Mouse (Mus musculus): Measurements from ENCODE around the gene Chek2.
"Not testable (repeated sequence)": the region's sequence is repeated elsewhere in the genome, so short reads cannot be mapped to it uniquely, and the experiment has no call there.

Chek2 gene

GRCm38 (mm10) chr5:110835959-110836358, 3.8 kb upstream of the Chek2 start:
- in situ Hi-C loops (cut with MboI; ENCODE audit: low pct_unique_long_range_greater_than_20kb in 1 of 2, low sequenced_read_pairs in 2 of 2, unreplicated experiment in 1 of 2) = no loop called here

- in situ Hi-C loops (cut with MboI; ENCODE audit: low pct_unique_long_range_greater_than_20kb in 1 of 2, low sequenced_read_pairs in 2 of 2, unreplicated experiment in 1 of 2) = not testable (repeated sequence)
Measured at GRCm38 (mm10) chr5:110838016-110838415, 1.8 kb upstream of the Chek2 start.

- in situ Hi-C loops (cut with MboI; ENCODE audit: low pct_unique_long_range_greater_than_20kb in 1 of 2, low sequenced_read_pairs in 2 of 2, unreplicated experiment in 1 of 2) = no loop called here
Measured at GRCm38 (mm10) chr5:110839038-110839677, 621 bp upstream of the Chek2 start.

- in situ Hi-C loops (cut with MboI; ENCODE audit: low pct_unique_long_range_greater_than_20kb in 1 of 2, low sequenced_read_pairs in 2 of 2, unreplicated experiment in 1 of 2) = no loop called here
Measured at GRCm38 (mm10) chr5:110840465-110840864, 686 bp downstream of the Chek2 start.

- in situ Hi-C loops (cut with MboI; ENCODE audit: low pct_unique_long_range_greater_than_20kb in 1 of 2, low sequenced_read_pairs in 2 of 2, unreplicated experiment in 1 of 2) = no loop called here
Measured at GRCm38 (mm10) chr5:110841046-110841862, 1.5 kb downstream of the Chek2 start.

- in situ Hi-C loops (cut with MboI; ENCODE audit: low pct_unique_long_range_greater_than_20kb in 1 of 2, low sequenced_read_pairs in 2 of 2, unreplicated experiment in 1 of 2) = no loop called here
Measured at GRCm38 (mm10) chr5:110852990-110853389, 13.2 kb downstream of the Chek2 start.

- in situ Hi-C loops (cut with MboI; ENCODE audit: low pct_unique_long_range_greater_than_20kb in 1 of 2, low sequenced_read_pairs in 2 of 2, unreplicated experiment in 1 of 2) = no loop called here
Measured at GRCm38 (mm10) chr5:110857091-110857490, 17.3 kb downstream of the Chek2 start.

- in situ Hi-C loops (cut with MboI; ENCODE audit: low pct_unique_long_range_greater_than_20kb in 1 of 2, low sequenced_read_pairs in 2 of 2, unreplicated experiment in 1 of 2) = no loop called here
Measured at GRCm38 (mm10) chr5:110859013-110859650, 19.4 kb downstream of the Chek2 start.

- in situ Hi-C loops (cut with MboI; ENCODE audit: low pct_unique_long_range_greater_than_20kb in 1 of 2, low sequenced_read_pairs in 2 of 2, unreplicated experiment in 1 of 2) = no loop called here
Measured at GRCm38 (mm10) chr5:110860445-110860844, 20.7 kb downstream of the Chek2 start.

- in situ Hi-C loops (cut with MboI; ENCODE audit: low pct_unique_long_range_greater_than_20kb in 1 of 2, low sequenced_read_pairs in 2 of 2, unreplicated experiment in 1 of 2) = no loop called here
Measured at GRCm38 (mm10) chr5:110868460-110868859, 28.7 kb downstream of the Chek2 start.

GRCm38 (mm10) chr5:110869242-110869669, 29.5 kb downstream of the Chek2 start:
- in situ Hi-C loops (cut with MboI; ENCODE audit: low pct_unique_long_range_greater_than_20kb in 1 of 2, low sequenced_read_pairs in 2 of 2, unreplicated experiment in 1 of 2) = no loop called here

GRCm38 (mm10) chr5:110873160-110873559, 33.4 kb downstream of the Chek2 start:
- in situ Hi-C loops (cut with MboI; ENCODE audit: low pct_unique_long_range_greater_than_20kb in 1 of 2, low sequenced_read_pairs in 2 of 2, unreplicated experiment in 1 of 2) = no loop called here

GRCm38 (mm10) chr5:110874711-110875110, 34.9 kb downstream of the Chek2 start:
- in situ Hi-C loops (cut with MboI; ENCODE audit: low pct_unique_long_range_greater_than_20kb in 1 of 2, low sequenced_read_pairs in 2 of 2, unreplicated experiment in 1 of 2) = no loop called here

- in situ Hi-C loops (cut with MboI; ENCODE audit: low pct_unique_long_range_greater_than_20kb in 1 of 2, low sequenced_read_pairs in 2 of 2, unreplicated experiment in 1 of 2) = no loop called here
Measured at GRCm38 (mm10) chr5:110875286-110875685, 35.5 kb downstream of the Chek2 start.

GRCm38 (mm10) chr5:110877666-110878505, 38.1 kb downstream of the Chek2 start:
- in situ Hi-C loops (cut with MboI; ENCODE audit: low pct_unique_long_range_greater_than_20kb in 1 of 2, low sequenced_read_pairs in 2 of 2, unreplicated experiment in 1 of 2) = no loop called here

GRCm38 (mm10) chr5:110878526-110878925, 38.7 kb downstream of the Chek2 start:
- in situ Hi-C loops (cut with MboI; ENCODE audit: low pct_unique_long_range_greater_than_20kb in 1 of 2, low sequenced_read_pairs in 2 of 2, unreplicated experiment in 1 of 2) = not testable (repeated sequence)

- in situ Hi-C loops (cut with MboI; ENCODE audit: low pct_unique_long_range_greater_than_20kb in 1 of 2, low sequenced_read_pairs in 2 of 2, unreplicated experiment in 1 of 2) = no loop called here
Measured at GRCm38 (mm10) chr5:110879042-110879441, 39.3 kb downstream of the Chek2 start.

- in situ Hi-C loops (cut with MboI; ENCODE audit: low pct_unique_long_range_greater_than_20kb in 1 of 2, low sequenced_read_pairs in 2 of 2, unreplicated experiment in 1 of 2) = no loop called here
Measured at GRCm38 (mm10) chr5:110879584-110880374, 40.0 kb downstream of the Chek2 start, which contains the start of gene Ttc28. Gene Ttc28, plus strand, starts transcription at chr5:110879803.
